7 mouse cellular contexts compared by ENCODE assay signal in genomic region chr5:144256888-144257287, GRCm38 (mm10). TPM values are rescaled to one million over a fixed set of nuclear protein-coding genes. Genes with fewer than 3 reads are reported as not detected.
DNase-seq lines count a peak whose midpoint lies in the region; ATAC-seq and TF ChIP-seq lines count a peak whose summit lies in the region.

No protein-coding gene starts in this region.

- H3K9ac ChIP-seq in forebrain, embryonic 13.5 days = peak overlapping the region; percentile 96
- peak overlapping the region; percentile 95 for H3K9ac ChIP-seq in limb, embryonic 14.5 days (ENCODE audit: low read depth, low read length, severe bottlenecking)
- peak overlapping the region; percentile 95; the same call in 1 of the 2 replicates for H3K9ac ChIP-seq in stomach, embryonic 14.5 days (replicated peaks; ENCODE audit: low read depth, low read length)

- WGBS in forebrain, embryonic 13.5 days = 40% methylated on average over 1 of the region's 1 CpGs
- WGBS in limb, embryonic 14.5 days = 29% methylated on average over 1 of the region's 1 CpGs
- WGBS in stomach, embryonic 14.5 days = 18% methylated on average over 1 of the region's 1 CpGs

- H3K27me3 ChIP-seq in megakaryocyte, embryonic 14.5 days (replicated peaks) = no peaks in the 10 kb centered on the region
- H3K27me3 ChIP-seq in forebrain, embryonic 13.5 days = no peaks in the 10 kb centered on the region
- no peaks in the 10 kb centered on the region for H3K27me3 ChIP-seq in limb, embryonic 14.5 days (ENCODE audit: control insufficient read depth, insufficient read depth, low read length)
- H3K27me3 ChIP-seq in stomach, embryonic 14.5 days (ENCODE audit: control insufficient read depth, insufficient read depth, low read length) = no peaks in the 10 kb centered on the region

- peaks cover 48% of the 10 kb centered on the region for H3K36me3 ChIP-seq in megakaryocyte, embryonic 14.5 days (replicated peaks; ENCODE audit: low read length)
- peaks cover 28% of the 10 kb centered on the region for H3K36me3 ChIP-seq in forebrain, embryonic 13.5 days (ENCODE audit: poor library complexity, severe bottlenecking)
- peaks cover 24% of the 10 kb centered on the region for H3K36me3 ChIP-seq in limb, embryonic 14.5 days (ENCODE audit: control insufficient read depth, insufficient read depth, low read length)
- H3K36me3 ChIP-seq in stomach, embryonic 14.5 days (ENCODE audit: control insufficient read depth, insufficient read depth, low read length) = peaks cover 15% of the 10 kb centered on the region; the same call in 1 of the 2 replicates

- no peak for TF ChIP-seq POLR2A in limb, embryonic 14.5 days (IDR thresholded peaks at IDR 0.05; ENCODE audit: borderline replicate concordance, extremely low read depth, insufficient read depth, insufficient read length)

- ATAC-seq in megakaryocyte, adult 5-6 weeks (ENCODE audit: poor library complexity, severe bottlenecking) = no peak
- ATAC-seq in forebrain, embryonic 13.5 days = no peak
- no peak for ATAC-seq in limb, embryonic 14.5 days (ENCODE audit: low FRiP score, low read depth)
- no peak for ATAC-seq in stomach, embryonic 14.5 days (ENCODE audit: insufficient number of reproducible peaks, insufficient read depth, low FRiP score, low read depth)

- peak overlapping the region; percentile 95 for H3K4me3 ChIP-seq in megakaryocyte, embryonic 14.5 days (replicated peaks)
- H3K4me3 ChIP-seq in forebrain, embryonic 13.5 days = peak overlapping the region; percentile 98
- H3K4me3 ChIP-seq in limb, embryonic 14.5 days (replicated peaks; ENCODE audit: low read length) = peak overlapping the region; percentile 95
- peak overlapping the region; percentile 97 for H3K4me3 ChIP-seq in stomach, embryonic 14.5 days (ENCODE audit: low read depth, low read length)

- H3K4me2 ChIP-seq in forebrain, embryonic 13.5 days = peak overlapping the region; percentile 83
- H3K4me2 ChIP-seq in limb, embryonic 14.5 days (replicated peaks; ENCODE audit: low read depth, low read length, severe bottlenecking) = peak overlapping the region; percentile 75
- H3K4me2 ChIP-seq in stomach, embryonic 14.5 days (replicated peaks; ENCODE audit: low read depth, low read length) = peak overlapping the region; percentile 84

- H3K27ac ChIP-seq in forebrain, embryonic 13.5 days = peak overlapping the region; percentile 85; the same call in 1 of the 2 replicates
- H3K27ac ChIP-seq in limb, embryonic 14.5 days (replicated peaks; ENCODE audit: low read depth, low read length) = peak overlapping the region; percentile 90
- peak overlapping the region; percentile 95 for H3K27ac ChIP-seq in stomach, embryonic 14.5 days (ENCODE audit: low read length)

- no peaks in the 10 kb centered on the region for H3K9me3 ChIP-seq in megakaryocyte, embryonic 14.5 days
- no peaks in the 10 kb centered on the region for H3K9me3 ChIP-seq in forebrain, embryonic 13.5 days (replicated peaks)
- H3K9me3 ChIP-seq in limb, embryonic 14.5 days (ENCODE audit: control insufficient read depth, low read length) = no peaks in the 10 kb centered on the region
- no peaks in the 10 kb centered on the region for H3K9me3 ChIP-seq in stomach, embryonic 14.5 days (ENCODE audit: control insufficient read depth, low read depth, low read length)

- H3K4me1 ChIP-seq in megakaryocyte, embryonic 14.5 days = peaks cover 73% of the 10 kb centered on the region
- peaks cover 54% of the 10 kb centered on the region for H3K4me1 ChIP-seq in forebrain, embryonic 13.5 days
- peaks cover 41% of the 10 kb centered on the region for H3K4me1 ChIP-seq in limb, embryonic 14.5 days (ENCODE audit: control insufficient read depth, insufficient read depth, low read length)
- H3K4me1 ChIP-seq in stomach, embryonic 14.5 days (ENCODE audit: control insufficient read depth, insufficient read depth, low read length) = peaks cover 36% of the 10 kb centered on the region

- no peak for DNase-seq in limb, embryonic 14.5 days (ENCODE audit: low spot score)
- DNase-seq in thymus, postnatal 4 days = no peak
- DNase-seq in layer of hippocampus, postnatal 36 days = no peak

RNA-seq across cellular contexts. Expression of gene Bri3, which starts 12.7 kb away (rescaled TPM):
- polyA plus RNA-seq in megakaryocyte, embryonic 14.5 days (2012; ENCODE audit: insufficient read depth, low replicate concordance) = 100 and 157 TPM in 2 replicates
- 86.8 and 91.0 TPM in 2 replicates for total RNA-seq in megakaryocyte, adult 5-6 weeks (2015)
- total RNA-seq in megakaryocyte, adult 5-6 weeks (2017) = 20.1 and 33.8 TPM in 2 replicates
- 117 and 128 TPM in 2 replicates for polyA plus RNA-seq in forebrain, embryonic 13.5 days (2015; fragmentation: Nextera tagmentation; extraction: Ambion mirVana)
- 90.6 and 107 TPM in 2 replicates for polyA plus RNA-seq in limb, embryonic 14.5 days (2012; rRNA removed)
- polyA plus RNA-seq in limb, embryonic 14.5 days (2014; fragmentation: Nextera tagmentation; extraction: Ambion mirVana) = 119 and 131 TPM in 2 replicates
- polyA plus RNA-seq in stomach, embryonic 14.5 days (2014; fragmentation: Nextera tagmentation; extraction: Ambion mirVana) = 135 and 137 TPM in 2 replicates
- 10 to 100 TPM; 61.9 to 63.7 TPM for total RNA-seq in layer of hippocampus, postnatal 36 days (2021)

RNA-seq across cellular contexts. Expression of gene Tecpr1, which starts 33.5 kb away (rescaled TPM):
- 2.8 and 13.2 TPM in 2 replicates for polyA plus RNA-seq in megakaryocyte, embryonic 14.5 days (2012; ENCODE audit: insufficient read depth, low replicate concordance)
- total RNA-seq in megakaryocyte, adult 5-6 weeks (2015) = 6.0 and 9.8 TPM in 2 replicates
- 8.0 and 13.0 TPM in 2 replicates for total RNA-seq in megakaryocyte, adult 5-6 weeks (2017)
- polyA plus RNA-seq in forebrain, embryonic 13.5 days (2015; fragmentation: Nextera tagmentation; extraction: Ambion mirVana) = 37.9 and 39.7 TPM in 2 replicates
- polyA plus RNA-seq in limb, embryonic 14.5 days (2012; rRNA removed) = 34.7 and 39.7 TPM in 2 replicates
- polyA plus RNA-seq in limb, embryonic 14.5 days (2014; fragmentation: Nextera tagmentation; extraction: Ambion mirVana) = 18.6 and 21.2 TPM in 2 replicates
- polyA plus RNA-seq in stomach, embryonic 14.5 days (2014; fragmentation: Nextera tagmentation; extraction: Ambion mirVana) = 17.0 and 18.3 TPM in 2 replicates
- 100 to 1,000 TPM; 106 TPM for total RNA-seq in layer of hippocampus, postnatal 36 days (2021)
